11 mouse cellular contexts compared by ENCODE assay signal in the genomic region with DNA sequence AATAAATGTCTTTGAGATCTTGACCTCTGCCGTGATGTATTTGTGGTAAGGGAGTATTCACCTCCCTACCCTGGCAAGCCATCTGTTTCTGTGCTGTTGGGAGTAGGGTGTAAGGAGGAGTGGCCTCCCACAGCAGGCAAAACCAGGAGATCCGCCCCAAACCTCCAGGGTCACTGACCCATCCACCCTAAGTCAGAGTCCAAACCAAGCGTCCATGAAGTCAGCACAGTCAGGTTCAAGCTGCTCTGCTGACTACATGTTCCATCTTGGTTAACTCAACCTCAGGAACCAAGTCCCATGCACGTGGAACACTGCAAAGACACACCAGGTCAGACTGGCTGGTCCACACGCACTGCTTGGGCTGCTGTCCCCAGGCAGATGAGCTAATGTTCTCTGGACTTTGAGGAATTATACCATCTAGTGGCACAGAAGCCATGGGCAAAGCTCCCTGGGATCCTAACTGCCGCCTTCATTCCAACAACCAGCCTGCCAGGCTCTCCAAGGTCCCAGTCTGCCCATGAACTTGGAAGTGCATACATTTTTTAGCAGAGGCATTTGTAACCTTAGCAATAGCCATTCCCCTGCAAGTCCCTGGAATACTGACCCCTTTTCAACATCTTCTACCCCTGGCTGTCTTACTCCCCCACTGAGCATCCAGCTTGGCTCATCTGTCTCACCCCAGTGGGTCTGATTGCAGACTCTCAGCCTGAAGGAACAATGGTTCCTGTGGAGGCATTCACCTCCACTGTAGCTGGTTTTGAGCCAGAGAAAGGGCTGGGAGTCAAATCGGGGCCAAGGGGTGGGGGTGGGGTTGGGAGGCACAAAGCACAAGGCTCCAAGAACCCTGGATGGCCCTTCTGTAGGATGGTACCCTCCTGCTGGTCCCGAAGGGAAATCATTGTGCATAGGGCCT.
DNase-seq lines count a peak whose midpoint lies in the region; ATAC-seq and TF ChIP-seq lines count a peak whose summit lies in the region.
"Had no signal": no experiment of that assay in that cellular context is flagged by ENCODE, and none has a peak within 500 bp of the region (broad histone marks: within the 10 kb centered on the region; RNA-seq: fewer than 3 reads in every experiment).

No protein-coding gene starts in this region.

- no peak overlapping the region for H3K4me3 ChIP-seq in hindbrain, embryonic 13.5 days
- no peak overlapping the region for H3K4me3 ChIP-seq in midbrain, embryonic 15.5 days
- H3K4me3 ChIP-seq: limb, embryonic 10.5 days had no signal

- no peak overlapping the region for H3K4me2 ChIP-seq in hindbrain, embryonic 13.5 days
- no peak overlapping the region for H3K4me2 ChIP-seq in midbrain, embryonic 15.5 days

- no peaks in the 10 kb centered on the region for H3K9me3 ChIP-seq in hindbrain, embryonic 13.5 days
- H3K9me3 ChIP-seq in midbrain, embryonic 15.5 days, result no peaks in the 10 kb centered on the region
- H3K9me3 ChIP-seq: limb, embryonic 10.5 days had no signal

- CTCF ChIA-PET in Patski (lab: Charles Lee), result no interaction called here

- no peak for TF ChIP-seq CTCF in Patski (IDR thresholded peaks at IDR 0.05)

- no peaks in the 10 kb centered on the region for H3K27me3 ChIP-seq in Patski
- no peaks in the 10 kb centered on the region for H3K27me3 ChIP-seq in hindbrain, embryonic 13.5 days
- H3K27me3 ChIP-seq in midbrain, embryonic 15.5 days (replicated peaks), result no peaks in the 10 kb centered on the region

- peaks cover 32% of the 10 kb centered on the region for H3K4me1 ChIP-seq in hindbrain, embryonic 13.5 days (replicated peaks)
- H3K4me1 ChIP-seq in midbrain, embryonic 15.5 days, result no peaks in the 10 kb centered on the region

- DNase-seq in embryo, embryonic 9.5 days (ENCODE audit: extremely low spot score), result peak; percentile 11
- no peak for DNase-seq in embryo, embryonic 10 days (ENCODE audit: low spot score)
- no peak for DNase-seq in Patski (ENCODE audit: low read depth, low spot score)
- no peak for DNase-seq in frontal cortex, postnatal 36 days (ENCODE audit: low spot score in 2 of 2)
- DNase-seq in cerebellum, postnatal 36 days, result no peak
- no peak for DNase-seq in adrenal gland, adult 2 months
- DNase-seq: lung, postnatal 36 days; right cerebral cortex, postnatal 14 days had no signal

- in situ Hi-C loops in Patski (cut with MboI; ENCODE audit: low pct_unique_long_range_greater_than_20kb), result no loop called here

- H3K9ac ChIP-seq in hindbrain, embryonic 13.5 days, result no peak overlapping the region
- no peak overlapping the region for H3K9ac ChIP-seq in midbrain, embryonic 15.5 days

- POLR2A ChIA-PET in Patski (lab: Charles Lee), result no interaction called here

- H3K36me3 ChIP-seq in hindbrain, embryonic 13.5 days, result peaks cover 18% of the 10 kb centered on the region
- H3K36me3 ChIP-seq in midbrain, embryonic 15.5 days (replicated peaks), result no peaks in the 10 kb centered on the region

- ATAC-seq in Patski, result peak; percentile 33
- peak; percentile 68 for ATAC-seq in hindbrain, embryonic 13.5 days (ENCODE audit: low FRiP score)
- ATAC-seq in midbrain, embryonic 15.5 days (replicated peaks), result peak; percentile 53; the same call in 1 of the 2 replicates

- peak overlapping the region; percentile 82 for H3K27ac ChIP-seq in hindbrain, embryonic 13.5 days
- peak overlapping the region; percentile 43 for H3K27ac ChIP-seq in midbrain, embryonic 15.5 days
- H3K27ac ChIP-seq: limb, embryonic 10.5 days had no signal

- WGBS in hindbrain, embryonic 13.5 days, result 24% methylated on average over 8 of the region's 8 CpGs
- 27% methylated on average over 8 of the region's 8 CpGs for WGBS in midbrain, embryonic 15.5 days
